Mouse (Mus musculus) ZHBTc4 (cell line): ENCODE results near the gene Gm5485.
A peak's percentile ranks its signal among the peaks of the same experiment; 100 is the strongest.

Experiments used
- DNase-seq: peaks from one replicate; pipeline ENCODE4 v3.0.0-alpha.2; 2011; ENCODE audit warnings: low read depth, low spot score

Gm5485 gene

GRCm38 (mm10) chr16:48372461-48372860, 39.8 kb downstream of the Gm5485 start:
- no peak for DNase-seq

GRCm38 (mm10) chr16:48368096-48368495, 44.1 kb downstream of the Gm5485 start:
- DNase-seq: no peak

GRCm38 (mm10) chr16:48366801-48367200, 45.4 kb downstream of the Gm5485 start:
- DNase-seq: peak; percentile 76

- DNase-seq: no peak
Measured at GRCm38 (mm10) chr16:48360887-48361286, 51.3 kb downstream of the Gm5485 start.

GRCm38 (mm10) chr16:48356417-48356816, 55.8 kb downstream of the Gm5485 start:
- no peak for DNase-seq

GRCm38 (mm10) chr16:48355716-48356115, 56.5 kb downstream of the Gm5485 start:
- DNase-seq: peak; percentile 59
